Mouse (Mus musculus) CH12.LX (cell line): ENCODE data around the gene Dnmbp.

Source experiments
- CTCF ChIP-seq, 2 experiments: IDR thresholded peaks in 1 of 2; conservative IDR thresholded peaks in 1 of 2; 2 replicates each; pipeline ENCODE4 v1.5.1; 2011 to 2012; ENCODE audit warnings: low read depth in 2 of 2, low read length in 2 of 2, improper control_type of control experiment in 1 of 2, inconsistent platforms in 1 of 2, mild to moderate bottlenecking in 1 of 2, moderate library complexity in 1 of 2
- HCFC1 ChIP-seq: IDR thresholded peaks from 2 replicates; pipeline ENCODE4 v1.6.1; 2012; ENCODE audit warnings: low read depth, mild to moderate bottlenecking, inconsistent platforms, low read length, improper control_type of control experiment
- MYC ChIP-seq: IDR thresholded peaks from 2 replicates; pipeline ENCODE4 v1.6.1; 2011; ENCODE audit warnings: low read depth, mild to moderate bottlenecking, improper control_type of control experiment, low read length
- POLR2A ChIP-seq: IDR thresholded peaks from 2 replicates; pipeline ENCODE4 v1.6.1; 2011; ENCODE audit warnings: low read depth, mild to moderate bottlenecking, improper control_type of control experiment, low read length
- ZC3H11A ChIP-seq: IDR thresholded peaks from 2 replicates; pipeline ENCODE4 v1.6.1; 2012; ENCODE audit warnings: low read depth, mild to moderate bottlenecking, inconsistent platforms, low read length, improper control_type of control experiment
- ZMIZ1 ChIP-seq: IDR thresholded peaks from 2 replicates; pipeline ENCODE4 v1.6.1; 2012; ENCODE audit warnings: low read depth, mild to moderate bottlenecking, inconsistent platforms, low read length, improper control_type of control experiment
- ZNF384 ChIP-seq: IDR thresholded peaks from 2 replicates; pipeline ENCODE4 v1.6.1; 2012; ENCODE audit warnings: low read depth, low read length, improper control_type of control experiment, inconsistent platforms

- TF ChIP-seq POLR2A = no peak
- no peak for TF ChIP-seq MYC
- TF ChIP-seq HCFC1 = no peak
- TF ChIP-seq CTCF (conservative IDR thresholded peaks at IDR 0.05 in 1 of 2, IDR thresholded peaks at IDR 0.05 in 1 of 2; ENCODE audit: low read depth in 2 of 2, low read length in 2 of 2) = no peak
- TF ChIP-seq ZNF384 = no peak
- TF ChIP-seq ZC3H11A = no peak
- TF ChIP-seq ZMIZ1 = no peak
Measured at GRCm38 (mm10) chr19:43914986-43915385, 25.0 kb downstream of the Dnmbp start.
